Comparison of ENCODE assay signal across 7 mouse cellular contexts in the genomic region with DNA sequence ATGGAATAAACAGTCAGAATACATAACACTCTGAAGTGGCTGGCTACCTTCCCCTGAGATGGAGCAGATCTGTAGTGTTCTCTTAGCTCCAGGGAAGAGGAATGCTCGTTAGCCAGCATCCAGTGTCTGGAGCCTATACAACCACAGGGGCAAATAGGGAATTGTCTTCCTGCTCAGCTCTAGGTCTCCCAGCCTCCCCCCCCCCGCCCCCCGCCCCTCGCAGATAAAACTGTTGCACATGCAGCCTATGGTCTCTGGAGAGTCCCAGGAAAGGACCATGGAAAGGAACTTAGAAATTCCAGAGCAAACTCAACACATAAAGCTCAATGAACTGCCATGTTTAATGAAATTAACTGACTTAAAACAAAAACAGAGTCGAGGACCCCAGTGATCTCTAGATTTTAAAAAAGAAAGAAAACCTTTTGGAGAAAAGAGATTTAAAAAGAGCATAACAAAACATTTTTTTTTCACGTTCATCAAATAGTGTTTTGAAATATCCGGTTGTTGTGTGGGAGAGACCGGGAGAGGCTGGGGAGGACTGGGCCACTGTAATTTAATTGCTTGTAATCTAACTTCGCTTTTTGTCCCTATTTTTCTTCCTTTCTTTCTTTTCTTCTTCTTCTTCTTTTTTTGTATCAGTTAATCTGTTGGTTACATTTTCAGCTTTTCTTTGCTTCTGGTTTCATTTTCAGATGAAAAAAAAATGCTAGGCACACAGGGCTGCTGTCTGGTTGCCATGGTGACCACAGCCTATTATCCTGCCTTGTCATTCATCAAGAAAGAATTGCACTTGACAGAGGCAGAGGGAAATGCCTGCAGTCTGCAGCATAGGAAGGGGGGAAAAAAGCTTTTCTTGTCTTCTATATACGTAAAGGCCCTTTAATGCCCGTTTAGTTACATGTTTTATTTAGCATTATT.
A peak's percentile ranks its signal among the peaks of the same experiment; 100 is the strongest.
DNase-seq lines count a peak whose midpoint lies in the region; ATAC-seq lines count a peak whose summit lies in the region.

No protein-coding gene starts in this region.

- H3K36me3 ChIP-seq in midbrain, embryonic 16.5 days (ENCODE audit: control insufficient read depth, insufficient read depth, low read length) = no peaks in the 10 kb centered on the region

- peak overlapping the region; percentile 47 for H3K4me2 ChIP-seq in midbrain, embryonic 16.5 days (ENCODE audit: low read length)

- no peaks in the 10 kb centered on the region for H3K9me3 ChIP-seq in midbrain, embryonic 16.5 days (replicated peaks; ENCODE audit: control insufficient read depth, low read length, poor library complexity, severe bottlenecking)

- peak overlapping the region; percentile 98 for H3K27ac ChIP-seq in midbrain, embryonic 16.5 days (ENCODE audit: low read length)

- no peaks in the 10 kb centered on the region for H3K27me3 ChIP-seq in midbrain, embryonic 16.5 days (ENCODE audit: control insufficient read depth, insufficient read depth, low read depth, low read length)

- 2% methylated on average over 11 of the region's 11 CpGs for WGBS in midbrain, embryonic 16.5 days

- H3K4me1 ChIP-seq in midbrain, embryonic 16.5 days (ENCODE audit: control insufficient read depth, insufficient read depth, low read length) = peaks cover 44% of the 10 kb centered on the region

- H3K9ac ChIP-seq in midbrain, embryonic 16.5 days (ENCODE audit: low read depth, low read length) = peak overlapping the region; percentile 55

- intact Hi-C loops in heart, postnatal 14 days (cut with DNase I) = no loop called here

- peak; percentile 67 for DNase-seq in right cerebral cortex, adult 18-20 months
- no peak for DNase-seq in right cerebral cortex, postnatal 25 days
- DNase-seq in embryo, embryonic 11.5 days (ENCODE audit: low read depth, low spot score) = peak; percentile 84
- peak; percentile 8 to 36 for DNase-seq in heart, postnatal 14 days
- peak; percentile 51 to 54 for DNase-seq in left cerebral cortex, adult 18-20 months (ENCODE audit: low spot score in 2 of 2)
- no peak for DNase-seq in urinary bladder, postnatal 4 days (ENCODE audit: low spot score in 2 of 2)

- H3K4me3 ChIP-seq in midbrain, embryonic 16.5 days (ENCODE audit: low read depth, low read length) = peak overlapping the region; percentile 5; the same call in 1 of the 2 replicates

- ATAC-seq in midbrain, embryonic 16.5 days = peak; percentile 94

Comparison
In these comparisons a context has a peak if more than half of its experiments do, and no peak if none do; other contexts are left out.
1. DNase-seq: peak in right cerebral cortex, adult 18-20 months (single experiment), embryo, embryonic 11.5 days (single experiment), heart, postnatal 14 days (2 of 2) and left cerebral cortex, adult 18-20 months (2 of 2); none in right cerebral cortex, postnatal 25 days (single experiment) and urinary bladder, postnatal 4 days (0 of 2).